Comparison of ENCODE assay signal across 8 mouse cellular contexts in genomic region chr10:128525671-128526308, GRCm38 (mm10). TPM values are rescaled to one million over a fixed set of nuclear protein-coding genes. Genes with fewer than 3 reads are reported as not detected.
DNase-seq lines count a peak whose midpoint lies in the region; ATAC-seq and TF ChIP-seq lines count a peak whose summit lies in the region.

TSS of gene Esyt1 (minus strand) at chr10:128525871.

- peak; percentile 98 for DNase-seq in 3134 (ENCODE audit: extremely low read depth, insufficient read length, low spot score)
- DNase-seq in adrenal gland, postnatal 36 days: peak; percentile 95 to 96
- peak; percentile 93 to 99 for DNase-seq in heart, adult 18-20 months
- DNase-seq in kidney, adult 2 months: peak; percentile 99
- DNase-seq in spleen, adult 2 months (ENCODE audit: low read depth in 1 of 2, low spot score in 2 of 2): peak; percentile 90 to 95

- peak within 1 kb of the TSS; percentile 82 for H3K9ac ChIP-seq in embryonic facial prominence, embryonic 13.5 days
- H3K9ac ChIP-seq in limb, embryonic 12.5 days (replicated peaks): peak within 1 kb of the TSS; percentile 71
- peak within 1 kb of the TSS; percentile 65 for H3K9ac ChIP-seq in midbrain, embryonic 15.5 days

- TF ChIP-seq CTCF in kidney, adult 2 months (conservative IDR thresholded peaks at IDR 0.05; ENCODE audit: insufficient read depth, insufficient read length, low read depth, low read length): 0 out of 2 replicates have a peak, but pooled peaks have one; percentile 0
- TF ChIP-seq CTCF in spleen, adult 2 months (IDR thresholded peaks at IDR 0.05; ENCODE audit: extremely low read depth, insufficient read depth, insufficient read length, insufficient replicate concordance): peak; percentile 15; the same call in 1 of the 2 replicates

- peaks cover 16% of the 10 kb centered on the region for H3K36me3 ChIP-seq in embryonic facial prominence, embryonic 13.5 days
- no peaks in the 10 kb centered on the region for H3K36me3 ChIP-seq in kidney, adult 2 months (ENCODE audit: control insufficient read depth, insufficient read depth, low read length)
- H3K36me3 ChIP-seq in limb, embryonic 12.5 days: peaks cover 8% of the 10 kb centered on the region; the same call in 1 of the 2 replicates
- no peaks in the 10 kb centered on the region for H3K36me3 ChIP-seq in midbrain, embryonic 15.5 days (replicated peaks)
- peaks cover 17% of the 10 kb centered on the region for H3K36me3 ChIP-seq in spleen, adult 2 months (ENCODE audit: control insufficient read depth, insufficient read depth, low read length)

- peaks cover 19% of the 10 kb centered on the region for H3K4me1 ChIP-seq in embryonic facial prominence, embryonic 13.5 days
- no peaks in the 10 kb centered on the region; the same call in 1 of the 2 replicates for H3K4me1 ChIP-seq in kidney, adult 2 months (ENCODE audit: control insufficient read depth, insufficient read depth, low read length)
- H3K4me1 ChIP-seq in limb, embryonic 12.5 days (replicated peaks): peaks cover 15% of the 10 kb centered on the region
- H3K4me1 ChIP-seq in midbrain, embryonic 15.5 days: peaks cover 27% of the 10 kb centered on the region
- H3K4me1 ChIP-seq in spleen, adult 2 months (ENCODE audit: control insufficient read depth, insufficient read depth, insufficient read length): no peaks in the 10 kb centered on the region

- H3K9me3 ChIP-seq in embryonic facial prominence, embryonic 13.5 days: no peaks in the 10 kb centered on the region
- H3K9me3 ChIP-seq in limb, embryonic 12.5 days: no peaks in the 10 kb centered on the region
- no peaks in the 10 kb centered on the region for H3K9me3 ChIP-seq in midbrain, embryonic 15.5 days

- H3K4me3 ChIP-seq in embryonic facial prominence, embryonic 13.5 days: peak within 1 kb of the TSS; percentile 86
- peak within 1 kb of the TSS; percentile 69 for H3K4me3 ChIP-seq in kidney, adult 2 months (ENCODE audit: insufficient read depth, low read depth, low read length)
- H3K4me3 ChIP-seq in limb, embryonic 12.5 days (replicated peaks): peak within 1 kb of the TSS; percentile 78
- peak within 1 kb of the TSS; percentile 67 for H3K4me3 ChIP-seq in midbrain, embryonic 15.5 days
- H3K4me3 ChIP-seq in spleen, adult 2 months (ENCODE audit: extremely low read depth, insufficient read depth, insufficient read length): peak within 1 kb of the TSS; percentile 77

- ATAC-seq in embryonic facial prominence, embryonic 13.5 days (ENCODE audit: insufficient number of reproducible peaks, insufficient read depth, low FRiP score, low TSS enrichment, low read depth): peak; percentile 95
- ATAC-seq in limb, embryonic 12.5 days (ENCODE audit: insufficient number of reproducible peaks, insufficient read depth, low FRiP score, low TSS enrichment, low read depth): peak; percentile 97
- peak; percentile 94 for ATAC-seq in midbrain, embryonic 15.5 days (replicated peaks)

- peak within 1 kb of the TSS; percentile 84 for H3K27ac ChIP-seq in embryonic facial prominence, embryonic 13.5 days
- H3K27ac ChIP-seq in kidney, adult 2 months (ENCODE audit: insufficient read depth, low read depth, low read length): no peak within 1 kb of the TSS; the same call in 1 of the 2 replicates
- H3K27ac ChIP-seq in limb, embryonic 12.5 days: peak within 1 kb of the TSS; percentile 50; the same call in 1 of the 2 replicates
- H3K27ac ChIP-seq in midbrain, embryonic 15.5 days: peak within 1 kb of the TSS; percentile 61
- H3K27ac ChIP-seq in spleen, adult 2 months (ENCODE audit: insufficient read depth, low read length): peak within 1 kb of the TSS; percentile 97

- WGBS in embryonic facial prominence, embryonic 13.5 days: 0% methylated on average over 37 of the region's 37 CpGs
- WGBS in kidney, adult 2 months: under 1% methylated on average over 37 of the region's 37 CpGs
- under 1% methylated on average over 37 of the region's 37 CpGs for WGBS in limb, embryonic 12.5 days
- WGBS in midbrain, embryonic 15.5 days: under 1% methylated on average over 37 of the region's 37 CpGs
- WGBS in spleen, adult 2 months: 0% methylated on average over 37 of the region's 37 CpGs

- peaks cover 28% of the 10 kb centered on the region for H3K27me3 ChIP-seq in embryonic facial prominence, embryonic 13.5 days
- H3K27me3 ChIP-seq in kidney, adult 2 months (replicated peaks; ENCODE audit: control insufficient read depth, insufficient read depth, low read length): no peaks in the 10 kb centered on the region
- H3K27me3 ChIP-seq in limb, embryonic 12.5 days: peaks cover 60% of the 10 kb centered on the region
- H3K27me3 ChIP-seq in midbrain, embryonic 15.5 days (replicated peaks): peaks cover 6% of the 10 kb centered on the region; the same call in 1 of the 2 replicates
- H3K27me3 ChIP-seq in spleen, adult 2 months (ENCODE audit: control insufficient read depth, insufficient read depth, low read length): no peaks in the 10 kb centered on the region

- peak within 1 kb of the TSS; percentile 98 for H3K4me2 ChIP-seq in embryonic facial prominence, embryonic 13.5 days
- H3K4me2 ChIP-seq in limb, embryonic 12.5 days: peak within 1 kb of the TSS; percentile 99
- peak within 1 kb of the TSS; percentile 100 for H3K4me2 ChIP-seq in midbrain, embryonic 15.5 days

- peak; percentile 46 for TF ChIP-seq POLR2A in kidney, adult 2 months (IDR thresholded peaks at IDR 0.05; ENCODE audit: low read depth, low read length)
- peak; percentile 86 for TF ChIP-seq POLR2A in spleen, adult 2 months (IDR thresholded peaks at IDR 0.05; ENCODE audit: low read depth, low read length)

RNA-seq across cellular contexts. Expression of gene Esyt1, which starts in this region (rescaled TPM):
- total RNA-seq in adrenal gland, postnatal 36 days (2021): 10 to 100 TPM; 22.7 to 28.8 TPM
- polyA plus RNA-seq in embryonic facial prominence, embryonic 13.5 days (2015; fragmentation: Nextera tagmentation; extraction: Ambion mirVana): 21.4 and 23.1 TPM in 2 replicates
- 10 to 100 TPM; 15.9 to 19.9 TPM for total RNA-seq in heart, adult 18-20 months (2021)
- polyA plus RNA-seq in kidney, adult 2 months (2012; rRNA removed): 24.5 and 25.5 TPM in 2 replicates
- 18.5 and 19.9 TPM in 2 replicates for polyA plus RNA-seq in limb, embryonic 12.5 days (2016; fragmentation: Nextera tagmentation; extraction: Ambion mirVana)
- polyA plus RNA-seq in midbrain, embryonic 15.5 days (2015; fragmentation: Nextera tagmentation; extraction: Ambion mirVana): 10.5 and 11.1 TPM in 2 replicates
- polyA plus RNA-seq in spleen, adult 2 months (2012; rRNA removed): 121 and 148 TPM in 2 replicates
